Mouse (Mus musculus) C2C12 (cell line): ENCODE results near the gene Acsl4. TPM values are rescaled to one million over a fixed set of nuclear protein-coding genes. Genes with fewer than 3 reads are reported as not detected.

Experiments
- H3K27me3 ChIP-seq: one replicate; pipeline ENCODE4 v1.6.1; 2011; ENCODE audit not compliant: control insufficient read depth, insufficient read depth, insufficient read length
- H3K36me3 ChIP-seq: one replicate; pipeline ENCODE4 v1.6.1; 2011; ENCODE audit not compliant: control insufficient read depth, insufficient read depth
- H3K4me3 ChIP-seq: one replicate; pipeline ENCODE4 v1.5.1; 2011; ENCODE audit warnings: mild to moderate bottlenecking, control low read depth; ENCODE audit not compliant: poor library complexity, insufficient read depth, severe bottlenecking
- H3K79me2 ChIP-seq: one replicate; pipeline ENCODE4 v1.6.1; 2011; ENCODE audit not compliant: control insufficient read depth, insufficient read depth
- H3K79me3 ChIP-seq: one replicate; pipeline ENCODE4 v1.6.1; 2011; ENCODE audit warnings: low read depth, control low read depth
- H3ac ChIP-seq: one replicate; pipeline ENCODE3; 2011; ENCODE audit warnings: low read depth; ENCODE audit not compliant: control insufficient read depth, insufficient read length
- CEBPB ChIP-seq: IDR thresholded peaks from one replicate; pipeline ENCODE4 v1.6.1; 2011; ENCODE audit warnings: low read depth, mild to moderate bottlenecking, control low read depth, moderate library complexity
- CTCF ChIP-seq: IDR thresholded peaks from one replicate; pipeline ENCODE4 v1.5.1; 2011; ENCODE audit not compliant: control insufficient read depth, insufficient read depth, insufficient read length
- FOSL1 ChIP-seq: IDR thresholded peaks from one replicate; pipeline ENCODE4 v1.8.0; 2011; ENCODE audit warnings: mild to moderate bottlenecking, low read length; ENCODE audit not compliant: poor library complexity, insufficient read depth, severe bottlenecking
- MAX ChIP-seq: IDR thresholded peaks from one replicate; pipeline ENCODE4 v1.6.1; 2011; ENCODE audit warnings: mild to moderate bottlenecking, control low read depth
- MYOD1 ChIP-seq: IDR thresholded peaks from one replicate; pipeline ENCODE4 v1.6.1; 2011; ENCODE audit warnings: low read depth; ENCODE audit not compliant: control insufficient read depth, insufficient read length
- MYOG ChIP-seq: IDR thresholded peaks from one replicate; pipeline ENCODE4 v1.6.1; 2011; ENCODE audit not compliant: control insufficient read depth, insufficient read length; ENCODE audit errors: extremely low read depth
- USF1 ChIP-seq: IDR thresholded peaks from one replicate; pipeline ENCODE4 v1.6.1; 2011; ENCODE audit warnings: low read depth, mild to moderate bottlenecking, control low read depth, moderate library complexity
- polyA plus RNA-seq: library from polyadenylated mRNA; unstranded; fragments of >200 nt; fragmentation: generic; extraction: Trizol; gene quantifications from one replicate; pipeline ENCODE4 v1.2.1, GENCODE M21; 2012; ENCODE audit warnings: missing spikeins

Acsl4 gene
- polyA plus RNA-seq, 1 experiment = 10.1 TPM

DNA sequence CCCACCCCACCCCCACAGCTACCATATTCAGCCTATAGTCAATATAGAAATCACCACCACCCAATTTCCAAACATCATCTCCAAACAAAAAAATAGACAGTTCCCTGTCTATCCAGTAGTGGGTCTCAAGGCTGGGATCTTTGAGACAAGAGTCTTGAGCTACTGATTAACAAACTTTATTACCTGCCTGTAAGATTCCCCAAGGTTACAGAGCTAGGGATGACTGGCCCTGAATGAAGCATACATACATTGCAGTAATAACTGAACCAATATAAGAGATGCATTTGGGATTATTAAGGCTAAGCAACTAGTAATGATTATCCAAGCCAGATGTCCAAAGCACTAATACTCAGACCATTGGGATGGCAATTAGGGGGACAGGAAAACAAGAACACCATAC is 85.7 kb downstream of the Acsl4 start:
- no peaks in the 10 kb centered on the region for H3K79me2 ChIP-seq
- H3ac ChIP-seq = no peak overlapping the region
- no peaks in the 10 kb centered on the region for H3K79me3 ChIP-seq
- TF ChIP-seq FOSL1 = no peak
- TF ChIP-seq MYOG = no peak
- no peak for TF ChIP-seq MYOD1
- no peak for TF ChIP-seq MAX
- no peak for TF ChIP-seq CEBPB
- no peak for TF ChIP-seq USF1
- H3K36me3 ChIP-seq = no peaks in the 10 kb centered on the region
- H3K4me3 ChIP-seq = no peak overlapping the region
- H3K27me3 ChIP-seq = peaks cover 15% of the 10 kb centered on the region

DNA sequence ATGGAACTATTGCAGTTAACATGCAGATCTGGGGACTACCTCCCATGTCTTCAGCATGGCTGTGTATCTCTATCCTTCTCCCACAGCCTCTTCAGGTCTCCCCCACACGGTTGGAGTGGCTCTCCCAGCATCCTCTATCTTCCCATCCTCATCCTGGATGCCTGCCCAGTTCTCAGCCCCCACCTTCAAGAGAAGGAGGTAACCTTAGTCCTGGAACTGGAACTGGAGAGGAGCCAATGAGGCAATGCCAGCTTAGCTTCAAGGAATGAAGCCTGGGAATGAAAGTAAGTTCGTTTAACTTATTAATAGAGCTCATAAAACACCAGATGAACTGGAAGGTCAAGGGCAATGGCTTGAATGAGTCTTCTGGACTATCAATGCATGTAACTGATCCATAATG is 86.9 kb downstream of the Acsl4 start:
- Histone ChIP-seq H3K27me3 (peaks cover 15% of the 10 kb centered on the region), H3ac (no peak overlapping the region), H3K36me3 (no peaks in the 10 kb centered on the region), H3K79me2 (no peaks in the 10 kb centered on the region), H3K4me3 (no peak overlapping the region), H3K79me3 (no peaks in the 10 kb centered on the region)
- TF ChIP-seq FOSL1 (no peak), CEBPB (no peak), MYOG (no peak), MAX (no peak), MYOD1 (no peak), USF1 (no peak), CTCF (no peak)

DNA sequence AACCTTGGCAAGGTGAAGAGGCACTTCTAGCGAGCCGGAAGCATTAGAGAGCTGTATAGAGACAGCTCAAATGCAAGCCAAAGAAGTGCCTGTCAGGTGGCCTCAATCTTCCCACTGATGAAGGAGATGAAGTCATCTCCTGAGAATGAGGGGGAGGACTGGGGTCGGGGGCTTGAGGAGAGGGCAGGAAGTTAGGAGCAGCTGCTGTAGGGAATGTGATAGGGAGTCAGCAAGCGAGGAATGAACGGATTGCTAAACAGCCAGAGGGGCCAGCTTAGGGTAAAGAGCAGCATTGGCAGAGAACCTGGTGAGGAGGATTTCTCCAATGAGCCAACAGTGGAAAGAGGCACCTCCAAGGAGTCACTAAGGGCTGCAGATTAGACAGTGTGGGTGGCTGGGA is 104.4 kb downstream of the Acsl4 start:
- no peak overlapping the region for H3ac ChIP-seq
- H3K79me3 ChIP-seq = no peaks in the 10 kb centered on the region
- H3K79me2 ChIP-seq = no peaks in the 10 kb centered on the region
- H3K27me3 ChIP-seq = no peaks in the 10 kb centered on the region
- no peak overlapping the region for H3K4me3 ChIP-seq
- H3K36me3 ChIP-seq = no peaks in the 10 kb centered on the region
- no peak for TF ChIP-seq CEBPB
- TF ChIP-seq USF1 = no peak
- TF ChIP-seq CTCF = no peak
- no peak for TF ChIP-seq MYOD1
- TF ChIP-seq FOSL1 = no peak
- TF ChIP-seq MYOG = no peak
- no peak for TF ChIP-seq MAX

DNA sequence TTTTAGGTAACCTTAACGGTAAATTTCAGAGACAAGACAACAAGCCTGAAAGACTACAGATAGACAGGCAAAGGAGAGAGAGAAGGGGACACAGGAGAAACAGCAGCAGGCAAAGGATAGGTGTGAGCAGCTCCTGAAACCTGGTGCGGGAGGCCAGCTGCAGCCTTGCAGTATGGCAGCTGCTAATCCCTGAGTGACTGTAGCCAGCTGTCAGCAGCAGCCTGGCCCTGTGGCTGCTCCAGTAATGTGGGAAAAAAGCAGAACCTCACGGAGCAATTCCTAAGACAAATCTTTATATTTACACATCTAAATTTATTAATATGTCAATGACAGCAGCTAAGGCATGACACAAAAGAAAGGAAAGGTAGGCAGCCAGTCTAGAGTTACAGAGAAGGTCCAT is 113.8 kb downstream of the Acsl4 start:
- Histone ChIP-seq H3K27me3 (no peaks in the 10 kb centered on the region), H3K4me3 (no peak overlapping the region), H3K79me3 (no peaks in the 10 kb centered on the region), H3ac (no peak overlapping the region), H3K79me2 (no peaks in the 10 kb centered on the region), H3K36me3 (no peaks in the 10 kb centered on the region)
- TF ChIP-seq MAX (no peak), MYOG (no peak), CTCF (no peak), MYOD1 (no peak), USF1 (no peak), FOSL1 (no peak), CEBPB (no peak)

DNA sequence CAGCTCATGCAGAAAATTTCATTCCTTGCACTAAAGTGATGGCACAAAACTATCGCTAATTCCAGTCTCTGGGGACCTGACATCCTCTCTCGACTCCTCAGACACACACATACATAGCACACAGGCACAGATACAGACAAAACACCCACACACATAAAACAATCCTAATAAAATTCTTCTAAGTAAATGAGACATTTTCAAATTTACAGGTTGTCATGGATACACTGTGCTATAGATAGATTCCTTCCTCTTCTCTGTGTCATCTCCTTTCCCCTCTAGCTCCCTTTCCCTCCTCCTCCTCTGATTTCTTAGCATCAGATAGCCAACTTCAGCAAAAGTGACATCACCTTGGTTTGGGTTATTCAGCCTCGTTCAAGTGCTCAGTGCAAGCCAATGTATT is 114.3 kb downstream of the Acsl4 start:
- no peaks in the 10 kb centered on the region for H3K27me3 ChIP-seq
- no peaks in the 10 kb centered on the region for H3K79me2 ChIP-seq
- TF ChIP-seq CEBPB (no peak), MYOG (no peak), MYOD1 (no peak), USF1 (no peak), FOSL1 (no peak), CTCF (no peak), MAX (no peak)
- no peak overlapping the region for H3ac ChIP-seq
- H3K79me3 ChIP-seq = no peaks in the 10 kb centered on the region
- H3K4me3 ChIP-seq = no peak overlapping the region
- no peaks in the 10 kb centered on the region for H3K36me3 ChIP-seq

Other genes starting within 250 kb of the Acsl4 start
- gene Gucy2f, start 193.6 kb downstream of the Acsl4 start, polyA plus RNA-seq = not detected
- 2.6 TPM for gene Nxt2, start 163.8 kb downstream of the Acsl4 start, polyA plus RNA-seq
- gene Kcne1l, start 84.2 kb downstream of the Acsl4 start, polyA plus RNA-seq = not detected